Mouse (Mus musculus) lung, embryonic 14.5 days (tissue): Measurements from ENCODE around the gene Dcun1d2. TPM values are rescaled to one million over a fixed set of nuclear protein-coding genes. Genes with fewer than 3 reads are reported as not detected.

Source experiments
- ATAC-seq: fragments of 200-750 bp; cut with Nextera tagmentation; 2 replicates; pipeline ENCODE4 v1.8.0; 2017; ENCODE audit warnings: mild to moderate bottlenecking, moderate TSS enrichment, moderate library complexity; ENCODE audit not compliant: insufficient read depth
- DNase-seq: peaks from one replicate; pipeline ENCODE4 v3.0.0-alpha.2; 2015
- H3K27ac ChIP-seq: fragments of 300-500 bp; sonication (generic); 2 replicates; pipeline ENCODE4 v1.5.1; 2014; ENCODE audit warnings: low read depth, mild to moderate bottlenecking, moderate library complexity
- H3K27me3 ChIP-seq: fragments of 300-500 bp; sonication (generic); 2 replicates; pipeline ENCODE4 v1.6.1; 2014; ENCODE audit warnings: low read length, control low read depth; ENCODE audit not compliant: insufficient read depth
- H3K36me3 ChIP-seq: fragments of 300-500 bp; sonication (generic); 2 replicates; pipeline ENCODE4 v1.6.1; 2014; ENCODE audit warnings: control low read depth; ENCODE audit not compliant: insufficient read depth
- H3K4me1 ChIP-seq: fragments of 300-500 bp; sonication (generic); 2 replicates; pipeline ENCODE4 v1.6.1; 2014; ENCODE audit warnings: antibody characterized with exemption, control low read depth; ENCODE audit not compliant: insufficient read depth
- H3K4me2 ChIP-seq: fragments of 300-500 bp; sonication (generic); 2 replicates; pipeline ENCODE4 v1.6.1; 2014; ENCODE audit warnings: mild to moderate bottlenecking
- H3K4me3 ChIP-seq: fragments of 300-500 bp; sonication (generic); 2 replicates; pipeline ENCODE4 v1.5.1; 2014; ENCODE audit warnings: low read depth, low read length
- H3K9ac ChIP-seq: fragments of 300-500 bp; sonication (generic); 2 replicates; pipeline ENCODE4 v1.6.1; 2014
- H3K9me3 ChIP-seq: fragments of 300-500 bp; sonication (generic); 2 replicates; pipeline ENCODE4 v1.6.1; 2016; ENCODE audit warnings: low read depth, low read length, control low read depth
- CTCF ChIP-seq: IDR thresholded peaks from 2 replicates; pipeline ENCODE4 v1.5.1; 2016; ENCODE audit warnings: antibody characterized with exemption, low read depth
- WGBS: fragments of 180-500 bp; shearing (Covaris S2); extraction: QIAGEN DNeasy Blood & Tissue Kit; methylation state at CpG from one replicate; pipeline ENCODE4 v1.1.7; 2014; 5-methylcytosine and 5-hydroxymethylcytosine counted together
- polyA plus RNA-seq: library from polyadenylated mRNA; unstranded; fragments of >200 nt; fragmentation: Nextera tagmentation; extraction: Ambion mirVana; gene quantifications from 2 replicates; pipeline ENCODE4 v1.2.1, GENCODE M21; 2014

Gene Dcun1d2
- polyA plus RNA-seq, 1 experiment from 2014 or later = 26.2 TPM

GRCm38 (mm10) chr8:13240055-13240454, 47.9 kb downstream of the Dcun1d2 start:
- Histone ChIP-seq H3K9ac (no peak overlapping the region), H3K27me3 (0 out of 2 replicates have a peak, but pooled peaks cover 5% of the 10 kb centered on the region), H3K4me3 (no peak overlapping the region), H3K4me2 (no peak overlapping the region), H3K4me1 (no peaks in the 10 kb centered on the region), H3K27ac (no peak overlapping the region), H3K36me3 (no peaks in the 10 kb centered on the region), H3K9me3 (no peaks in the 10 kb centered on the region)
- TF ChIP-seq CTCF = no peak
- DNase-seq = no peak
- 85% methylated on average over 9 of the region's 9 CpGs for WGBS
- ATAC-seq = no peak

GRCm38 (mm10) chr8:13234803-13235202, 53.1 kb downstream of the Dcun1d2 start:
- H3K36me3 ChIP-seq = no peaks in the 10 kb centered on the region
- no peaks in the 10 kb centered on the region for H3K9me3 ChIP-seq
- no peak overlapping the region for H3K9ac ChIP-seq
- DNase-seq = no peak
- no peaks in the 10 kb centered on the region for H3K4me1 ChIP-seq
- no peak overlapping the region for H3K4me2 ChIP-seq
- 79% methylated on average over 13 of the region's 13 CpGs for WGBS
- H3K4me3 ChIP-seq = no peak overlapping the region
- no peak overlapping the region for H3K27ac ChIP-seq
- no peak for ATAC-seq
- 0 out of 2 replicates have a peak, but pooled peaks cover 5% of the 10 kb centered on the region for H3K27me3 ChIP-seq
- no peak for TF ChIP-seq CTCF

DNA sequence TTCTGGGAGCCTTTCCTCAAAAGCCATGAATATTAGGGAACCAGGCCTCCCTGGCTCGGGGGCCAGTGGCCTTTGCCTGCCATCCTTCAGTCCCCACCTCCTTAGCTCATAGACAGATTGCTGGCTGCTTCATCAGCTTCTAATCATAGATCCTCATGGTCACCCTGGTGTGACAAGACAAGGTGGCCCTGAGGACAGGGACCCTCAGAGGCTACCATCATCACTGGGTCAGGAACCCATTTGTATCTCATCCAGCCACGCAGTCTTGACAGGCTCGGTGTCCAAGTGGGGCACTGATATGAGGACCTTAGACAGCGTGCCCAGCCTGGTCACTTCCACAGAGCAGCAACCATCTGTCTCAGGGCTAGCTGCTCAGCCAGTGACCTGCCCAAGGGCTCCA, 57.5 kb downstream of the Dcun1d2 start:
- Histone ChIP-seq H3K9ac (no peak overlapping the region), H3K4me1 (no peaks in the 10 kb centered on the region), H3K27me3 (no peaks in the 10 kb centered on the region), H3K9me3 (no peaks in the 10 kb centered on the region), H3K36me3 (no peaks in the 10 kb centered on the region), H3K4me2 (no peak overlapping the region), H3K27ac (no peak overlapping the region), H3K4me3 (no peak overlapping the region)
- DNase-seq (no peak), ATAC-seq (no peak)
- 74% methylated on average over 4 of the region's 4 CpGs for WGBS
- TF ChIP-seq CTCF = no peak

DNA sequence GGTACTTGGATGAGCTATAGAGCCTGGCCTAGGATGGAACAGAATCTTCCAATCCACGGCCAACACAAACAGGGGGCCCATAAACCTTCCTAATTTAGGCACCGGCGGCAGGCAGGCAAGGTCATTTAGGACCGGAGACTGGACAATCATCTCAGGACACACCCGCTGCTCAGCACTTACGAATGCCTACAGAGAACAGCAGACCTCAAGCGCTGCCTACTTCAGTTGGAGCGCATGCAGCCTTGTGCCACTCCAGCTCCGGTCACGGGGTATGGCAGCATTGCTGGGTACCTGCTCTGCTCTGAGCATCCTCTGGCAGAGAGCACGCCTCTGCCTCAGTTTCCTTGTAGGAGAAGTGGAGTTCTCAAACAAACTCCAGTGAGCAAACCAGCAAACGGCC, 58.1 kb downstream of the Dcun1d2 start:
- DNase-seq (no peak), ATAC-seq (no peak)
- no peak overlapping the region for H3K4me3 ChIP-seq
- H3K27me3 ChIP-seq = no peaks in the 10 kb centered on the region
- 80% methylated on average over 12 of the region's 12 CpGs for WGBS
- no peaks in the 10 kb centered on the region for H3K9me3 ChIP-seq
- no peak overlapping the region for H3K4me2 ChIP-seq
- no peak overlapping the region for H3K27ac ChIP-seq
- H3K36me3 ChIP-seq = no peaks in the 10 kb centered on the region
- H3K4me1 ChIP-seq = no peaks in the 10 kb centered on the region
- no peak overlapping the region for H3K9ac ChIP-seq
- no peak for TF ChIP-seq CTCF

DNA sequence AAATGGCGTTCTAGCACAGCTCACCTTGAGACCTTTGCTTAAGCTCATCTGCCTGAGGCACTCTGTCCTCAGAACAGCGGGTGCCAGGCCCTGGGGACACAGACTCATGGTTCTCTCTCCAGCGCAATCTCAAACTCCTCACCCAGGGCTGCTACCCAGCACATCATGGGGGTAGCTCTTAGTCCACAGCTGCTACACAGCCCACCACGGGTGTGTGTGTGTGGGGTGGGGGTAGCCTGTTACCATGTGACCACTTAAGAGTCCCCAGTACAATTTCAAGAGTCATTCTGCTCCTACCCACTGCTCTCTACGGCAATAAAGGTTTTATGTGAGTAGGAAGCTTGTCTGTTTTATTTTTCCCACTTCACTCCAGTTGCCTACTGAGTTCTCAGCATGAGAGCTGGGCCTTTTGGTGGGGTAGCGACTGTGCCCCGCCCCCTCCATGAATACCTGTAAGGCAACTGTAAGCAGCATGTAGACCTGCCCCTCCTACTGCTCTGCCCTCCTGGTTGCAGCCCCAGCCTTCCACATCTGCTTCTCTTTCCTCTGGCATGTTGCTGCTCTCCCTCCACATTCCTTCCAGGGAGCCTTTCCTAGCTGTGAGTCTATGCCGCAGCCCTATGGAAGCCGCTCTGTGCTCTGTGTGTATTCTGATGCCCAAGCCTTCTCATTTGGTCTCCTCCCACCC, 58.9 kb downstream of the Dcun1d2 start:
- Histone ChIP-seq H3K9ac (no peak overlapping the region), H3K36me3 (no peaks in the 10 kb centered on the region), H3K4me3 (no peak overlapping the region), H3K4me2 (no peak overlapping the region), H3K4me1 (no peaks in the 10 kb centered on the region), H3K27me3 (no peaks in the 10 kb centered on the region), H3K27ac (no peak overlapping the region), H3K9me3 (no peaks in the 10 kb centered on the region)
- DNase-seq = no peak
- WGBS = 44% methylated on average over 9 of the region's 9 CpGs
- no peak for ATAC-seq
- no peak for TF ChIP-seq CTCF

DNA sequence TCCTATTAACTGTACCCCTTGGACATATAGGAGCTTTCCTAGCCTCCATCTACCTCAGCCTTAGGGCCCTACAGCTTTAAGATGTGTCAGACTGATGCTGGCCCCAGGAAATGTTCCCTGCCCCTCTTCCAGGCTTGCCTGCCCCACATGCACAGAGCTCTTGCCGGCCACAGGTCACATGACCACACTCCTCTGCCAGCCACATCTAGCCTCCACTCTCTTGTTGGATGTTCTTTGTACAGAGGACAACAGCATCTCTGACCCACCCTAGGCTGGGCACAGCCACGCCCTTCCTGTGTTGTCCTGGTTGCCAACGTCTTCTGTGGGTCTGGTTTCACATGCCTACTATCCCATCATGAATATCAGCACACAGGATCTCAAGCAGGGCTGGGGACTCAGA, 60.7 kb downstream of the Dcun1d2 start:
- no peaks in the 10 kb centered on the region for H3K9me3 ChIP-seq
- no peak for TF ChIP-seq CTCF
- no peak overlapping the region for H3K9ac ChIP-seq
- WGBS = 48% methylated on average over 3 of the region's 3 CpGs
- DNase-seq (no peak), ATAC-seq (no peak)
- no peak overlapping the region for H3K4me3 ChIP-seq
- no peaks in the 10 kb centered on the region for H3K36me3 ChIP-seq
- H3K4me2 ChIP-seq = no peak overlapping the region
- no peaks in the 10 kb centered on the region for H3K4me1 ChIP-seq
- no peak overlapping the region for H3K27ac ChIP-seq
- no peaks in the 10 kb centered on the region for H3K27me3 ChIP-seq

GRCm38 (mm10) chr8:13226288-13226687, 61.6 kb downstream of the Dcun1d2 start:
- no peak overlapping the region for H3K4me2 ChIP-seq

More at GRCm38 (mm10) chr8:13226288-13226687, 61.6 kb downstream of the Dcun1d2 start:
- Histone ChIP-seq H3K36me3 (no peaks in the 10 kb centered on the region), H3K9ac (no peak overlapping the region), H3K27me3 (no peaks in the 10 kb centered on the region), H3K4me3 (no peak overlapping the region), H3K9me3 (no peaks in the 10 kb centered on the region), H3K27ac (no peak overlapping the region), H3K4me1 (no peaks in the 10 kb centered on the region)
- DNase-seq (no peak), ATAC-seq (no peak)
- WGBS = 74% methylated on average over 6 of the region's 6 CpGs
- TF ChIP-seq CTCF = no peak
